Mouse (Mus musculus) gastrocnemius, adult 18-20 months (tissue): ENCODE measurements around the gene Gm20388. TPM values are rescaled to one million over a fixed set of nuclear protein-coding genes. Genes with fewer than 3 reads are reported as not detected.

ENCODE experiments used
- DNase-seq: peaks from one replicate; pipeline ENCODE4 v3.0.0; 2021; ENCODE audit warnings: low spot score
- total RNA-seq, 2 experiments: library from RNA; stranded (reverse); gene quantifications; 2 replicates each; pipeline ENCODE4 v1.2.3; 2021

Gm20388 gene
- total RNA-seq, 2 experiments from 2014 or later: 10.5 to 12.3 TPM

GRCm38 (mm10) chr8:121853586-121853985 is 1942.9 kb downstream of the Gm20388 start:
- DNase-seq: no peak

- DNase-seq: no peak
Measured at GRCm38 (mm10) chr8:121856071-121856746, 1945.6 kb downstream of the Gm20388 start.

- DNase-seq: peak; percentile 88
Measured at GRCm38 (mm10) chr8:121857331-121857730, 1946.7 kb downstream of the Gm20388 start.

GRCm38 (mm10) chr8:121857747-121858146 is 1947.1 kb downstream of the Gm20388 start:
- DNase-seq: no peak

- DNase-seq: no peak
Measured at GRCm38 (mm10) chr8:121861276-121861675, 1950.6 kb downstream of the Gm20388 start.

GRCm38 (mm10) chr8:121861806-121862548 is 1951.3 kb downstream of the Gm20388 start:
- no peak for DNase-seq

GRCm38 (mm10) chr8:121865356-121865755 is 1954.7 kb downstream of the Gm20388 start:
- no peak for DNase-seq

GRCm38 (mm10) chr8:121868196-121868595 is 1957.6 kb downstream of the Gm20388 start:
- DNase-seq: no peak

- DNase-seq: no peak
Measured at GRCm38 (mm10) chr8:121868896-121869295, 1958.3 kb downstream of the Gm20388 start.

- DNase-seq: no peak
Measured at GRCm38 (mm10) chr8:121870190-121870589, 1959.5 kb downstream of the Gm20388 start.

- DNase-seq: no peak
Measured at GRCm38 (mm10) chr8:121871833-121872440, 1961.3 kb downstream of the Gm20388 start.

GRCm38 (mm10) chr8:121874031-121874430 is 1963.4 kb downstream of the Gm20388 start:
- DNase-seq: peak; percentile 60

- no peak for DNase-seq
Measured at GRCm38 (mm10) chr8:121875045-121875444, 1964.4 kb downstream of the Gm20388 start.

- DNase-seq: no peak
Measured at GRCm38 (mm10) chr8:121875517-121875916, 1964.9 kb downstream of the Gm20388 start.

GRCm38 (mm10) chr8:121877212-121877611 is 1966.6 kb downstream of the Gm20388 start:
- no peak for DNase-seq

- DNase-seq: no peak
Measured at GRCm38 (mm10) chr8:121877828-121878480, 1967.3 kb downstream of the Gm20388 start.

- no peak for DNase-seq
Measured at GRCm38 (mm10) chr8:121879712-121880111, 1969.1 kb downstream of the Gm20388 start.

GRCm38 (mm10) chr8:121880818-121881217 is 1970.2 kb downstream of the Gm20388 start:
- no peak for DNase-seq

- no peak for DNase-seq
Measured at GRCm38 (mm10) chr8:121881921-121882320, 1971.3 kb downstream of the Gm20388 start.

GRCm38 (mm10) chr8:121884181-121884580 is 1973.5 kb downstream of the Gm20388 start:
- no peak for DNase-seq

GRCm38 (mm10) chr8:121885001-121885400 is 1974.4 kb downstream of the Gm20388 start:
- peak; percentile 30 for DNase-seq

- DNase-seq: no peak
Measured at GRCm38 (mm10) chr8:121885433-121885832, 1974.8 kb downstream of the Gm20388 start.
